ENCODE assay signal across 8 mouse cellular contexts in the genomic region with DNA sequence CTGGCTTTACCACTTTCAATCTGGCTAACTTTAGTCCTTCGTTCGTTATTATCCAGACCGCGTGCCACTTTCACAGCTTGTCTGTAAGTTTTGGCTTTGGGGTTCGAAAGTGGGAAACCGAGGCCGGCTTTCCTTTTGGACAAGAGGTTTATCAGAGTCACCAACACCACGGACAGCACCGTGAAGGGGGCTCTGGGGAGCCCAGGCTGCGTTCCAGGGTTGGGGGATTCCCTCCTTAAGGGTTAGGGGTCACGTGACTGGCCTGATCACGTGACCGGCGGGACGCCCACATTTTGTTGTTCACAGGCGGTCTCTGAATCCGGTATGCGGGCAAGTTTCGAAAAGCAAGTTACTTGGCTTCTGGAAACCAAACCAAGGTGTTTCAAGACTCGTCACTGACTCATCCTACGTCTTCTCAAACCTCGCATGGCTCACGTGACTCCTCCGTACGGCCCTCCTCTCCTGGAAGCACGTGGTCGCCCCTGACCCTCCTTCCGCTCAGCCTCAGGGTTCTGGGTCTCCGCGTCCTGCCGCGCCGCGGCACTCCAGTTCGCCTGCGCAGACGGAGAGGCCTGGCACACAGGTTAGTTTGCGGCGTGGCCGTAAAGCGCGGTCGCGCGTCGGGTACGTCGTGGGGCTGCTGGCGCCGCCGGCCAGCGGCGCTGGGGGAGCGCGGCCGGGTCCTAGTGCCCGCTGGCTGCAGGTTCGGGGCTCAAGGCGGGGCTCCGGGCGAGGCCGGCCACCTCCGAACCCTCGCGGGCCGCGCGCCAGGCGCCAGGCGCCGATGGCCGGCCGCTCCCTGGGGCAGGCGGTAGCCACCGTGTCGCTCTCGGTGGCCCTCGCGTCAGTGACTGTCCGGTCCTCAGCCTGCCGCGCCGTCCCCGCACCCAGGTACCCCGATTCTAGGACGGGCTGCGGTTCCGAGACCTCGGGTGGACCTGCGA. TPM values are rescaled to one million over a fixed set of nuclear protein-coding genes. Genes with fewer than 3 reads are reported as not detected.
A peak's percentile ranks its signal among the peaks of the same experiment; 100 is the strongest.
DNase-seq lines count a peak whose midpoint lies in the region; ATAC-seq and TF ChIP-seq lines count a peak whose summit lies in the region.

Nudt9 (plus strand) TSS at position 51 of the 944 bp plus-strand sequence.

- peak within 1 kb of the TSS; percentile 87 for H3K27ac ChIP-seq in heart, embryonic 11.5 days (ENCODE audit: low read depth, low read length)
- peak within 1 kb of the TSS; percentile 84 for H3K27ac ChIP-seq in kidney, embryonic 16.5 days (ENCODE audit: low read length)
- H3K27ac ChIP-seq in liver, adult 2 months (replicated peaks; ENCODE audit: insufficient read depth, low read depth, low read length), result peak within 1 kb of the TSS; percentile 92

- peak; percentile 96 for ATAC-seq in heart, embryonic 11.5 days (replicated peaks; ENCODE audit: insufficient number of reproducible peaks, low FRiP score, low TSS enrichment)
- peak; percentile 98 for ATAC-seq in kidney, embryonic 16.5 days (ENCODE audit: low FRiP score, low TSS enrichment)

- no peaks in the 10 kb centered on the region for H3K27me3 ChIP-seq in C2C12 (ENCODE audit: control insufficient read depth, insufficient read depth, insufficient read length)
- no peaks in the 10 kb centered on the region for H3K27me3 ChIP-seq in erythroblast, embryonic 14.5 days (ENCODE audit: control insufficient read depth)
- H3K27me3 ChIP-seq in heart, embryonic 11.5 days (ENCODE audit: control insufficient read depth, insufficient read depth, low read length), result no peaks in the 10 kb centered on the region
- no peaks in the 10 kb centered on the region for H3K27me3 ChIP-seq in kidney, embryonic 16.5 days (ENCODE audit: insufficient read depth, low read length)
- H3K27me3 ChIP-seq in liver, adult 2 months (ENCODE audit: control insufficient read depth, insufficient read depth, low read length), result no peaks in the 10 kb centered on the region
- H3K27me3 ChIP-seq in myocyte (ENCODE audit: control insufficient read depth, insufficient read depth, insufficient read length), result no peaks in the 10 kb centered on the region
- H3K27me3 ChIP-seq in splenic B cell, adult 2 months (ENCODE audit: control insufficient read depth, insufficient read depth, low read length, poor library complexity, severe bottlenecking), result no peaks in the 10 kb centered on the region

- H3ac ChIP-seq in C2C12 (ENCODE audit: control insufficient read depth, insufficient read length, low read depth) (peak within 1 kb of the TSS; percentile 76), myocyte (ENCODE audit: control insufficient read depth, insufficient read length) (peak within 1 kb of the TSS; percentile 76)

- H3K9ac ChIP-seq in heart, embryonic 11.5 days (ENCODE audit: low read depth, low read length), result peak within 1 kb of the TSS; percentile 92
- peak within 1 kb of the TSS; percentile 87 for H3K9ac ChIP-seq in kidney, embryonic 16.5 days (replicated peaks; ENCODE audit: low read length)
- peak within 1 kb of the TSS; percentile 97 for H3K9ac ChIP-seq in liver, adult 2 months (ENCODE audit: low read depth, low read length)

- H3K36me3 ChIP-seq in C2C12 (ENCODE audit: control insufficient read depth, insufficient read depth) (peaks cover 16% of the 10 kb centered on the region), myocyte (ENCODE audit: control insufficient read depth, insufficient read depth) (peaks cover 5% of the 10 kb centered on the region)
- H3K36me3 ChIP-seq in erythroblast, embryonic 14.5 days (ENCODE audit: control insufficient read depth), result peaks cover 20% of the 10 kb centered on the region
- H3K36me3 ChIP-seq in heart, embryonic 11.5 days (ENCODE audit: control insufficient read depth, insufficient read depth, low read length), result peaks cover 3% of the 10 kb centered on the region
- H3K36me3 ChIP-seq in kidney, embryonic 16.5 days (ENCODE audit: insufficient read depth, low read length), result peaks cover 10% of the 10 kb centered on the region
- peaks cover 9% of the 10 kb centered on the region for H3K36me3 ChIP-seq in liver, adult 2 months (ENCODE audit: control insufficient read depth, insufficient read depth, low read length)
- no peaks in the 10 kb centered on the region for H3K36me3 ChIP-seq in splenic B cell, adult 2 months (ENCODE audit: control insufficient read depth, insufficient read depth, low read length, poor library complexity, severe bottlenecking)

- 5% methylated on average over 90 of the region's 90 CpGs for WGBS in heart, embryonic 11.5 days (ENCODE audit: insufficient replicate concordance)
- WGBS in kidney, embryonic 16.5 days, result 5% methylated on average over 82 of the region's 90 CpGs
- WGBS in liver, adult 2 months, result 3% methylated on average over 90 of the region's 90 CpGs

- H3K9me3 ChIP-seq in erythroblast, embryonic 14.5 days (ENCODE audit: control insufficient read depth, low read length), result no peaks in the 10 kb centered on the region
- H3K9me3 ChIP-seq in heart, embryonic 11.5 days (replicated peaks; ENCODE audit: control insufficient read depth, low read length), result no peaks in the 10 kb centered on the region
- no peaks in the 10 kb centered on the region for H3K9me3 ChIP-seq in kidney, embryonic 16.5 days (ENCODE audit: low read length)

- H3K4me2 ChIP-seq in heart, embryonic 11.5 days, result peak within 1 kb of the TSS; percentile 82
- peak within 1 kb of the TSS; percentile 77 for H3K4me2 ChIP-seq in kidney, embryonic 16.5 days (replicated peaks; ENCODE audit: low read depth, low read length)
- H3K4me2 ChIP-seq in myocyte (ENCODE audit: low read depth), result peak within 1 kb of the TSS; percentile 95

- peak; percentile 73 for TF ChIP-seq POLR2A in brain, embryonic 14.5 days (IDR thresholded peaks at IDR 0.05; ENCODE audit: borderline replicate concordance, extremely low read depth, insufficient read depth, insufficient read length, poor library complexity, severe bottlenecking)
- TF ChIP-seq POLR2A in liver, adult 2 months (IDR thresholded peaks at IDR 0.05; ENCODE audit: extremely low read depth, insufficient read depth, low read length), result 0 out of 2 replicates have a peak, but pooled peaks have one; percentile 38
- TF ChIP-seq POLR2A in myocyte (IDR thresholded peaks at IDR 0.05; ENCODE audit: insufficient read length, low read depth), result peak; percentile 72

- H3K4me1 ChIP-seq in erythroblast, embryonic 14.5 days (ENCODE audit: control insufficient read depth), result peaks cover 61% of the 10 kb centered on the region
- H3K4me1 ChIP-seq in heart, embryonic 11.5 days (ENCODE audit: control insufficient read depth, insufficient read depth, low read length), result peaks cover 15% of the 10 kb centered on the region; the same call in 1 of the 2 replicates
- peaks cover 8% of the 10 kb centered on the region for H3K4me1 ChIP-seq in kidney, embryonic 16.5 days (ENCODE audit: insufficient read depth, low read length)
- peaks cover 19% of the 10 kb centered on the region for H3K4me1 ChIP-seq in liver, adult 2 months (ENCODE audit: control insufficient read depth, insufficient read depth, low read length)

- TF ChIP-seq CTCF in C2C12 (IDR thresholded peaks at IDR 0.05; ENCODE audit: control insufficient read depth, insufficient read depth, insufficient read length), result no peak
- no peak for TF ChIP-seq CTCF in brain, embryonic 14.5 days (IDR thresholded peaks at IDR 0.05; ENCODE audit: borderline replicate concordance, extremely low read depth, insufficient read depth, insufficient read length)
- TF ChIP-seq CTCF in liver, adult 2 months (IDR thresholded peaks at IDR 0.05; ENCODE audit: low read depth, low read length), result no peak

- peak; percentile 99 for DNase-seq in brain, embryonic 14.5 days (ENCODE audit: low read depth)
- peak; percentile 93 for DNase-seq in liver, adult 2 months (ENCODE audit: extremely low read depth, low read depth, low spot score)
- peak; percentile 98 for DNase-seq in splenic B cell, adult 2 months (ENCODE audit: low read depth, low spot score)

- H3K79me3 ChIP-seq in C2C12 (ENCODE audit: low read depth), result peaks cover 10% of the 10 kb centered on the region

- H3K4me3 ChIP-seq in C2C12 (ENCODE audit: insufficient read depth, poor library complexity, severe bottlenecking) (peak within 1 kb of the TSS; percentile 66), myocyte (peak within 1 kb of the TSS; percentile 67)
- peak within 1 kb of the TSS; percentile 91 for H3K4me3 ChIP-seq in erythroblast, embryonic 14.5 days (replicated peaks)
- peak within 1 kb of the TSS; percentile 90 for H3K4me3 ChIP-seq in heart, embryonic 11.5 days (ENCODE audit: low read depth, low read length)
- H3K4me3 ChIP-seq in kidney, embryonic 16.5 days (ENCODE audit: low read length), result peak within 1 kb of the TSS; percentile 82
- peak within 1 kb of the TSS; percentile 92 for H3K4me3 ChIP-seq in liver, adult 2 months (ENCODE audit: insufficient read depth, low read depth, low read length)

- H3K79me2 ChIP-seq in C2C12 (ENCODE audit: control insufficient read depth, insufficient read depth) (peaks cover 34% of the 10 kb centered on the region), myocyte (ENCODE audit: control insufficient read depth, insufficient read depth) (peaks cover 20% of the 10 kb centered on the region)
- no peaks in the 10 kb centered on the region; the same call in 1 of the 2 replicates for H3K79me2 ChIP-seq in liver, adult 2 months (ENCODE audit: control insufficient read depth, insufficient read depth, low read length)

TF ChIP-seq in C2C12, 6 proteins besides CTCF, POLR2A, EP300 and RAD21:
- TF ChIP-seq USF1 (IDR thresholded peaks at IDR 0.05; ENCODE audit: low read depth) (peak; percentile 96), MYOG (IDR thresholded peaks at IDR 0.05; ENCODE audit: control insufficient read depth, extremely low read depth, insufficient read length) (no peak), MAX (IDR thresholded peaks at IDR 0.05) (peak; percentile 94)

TF ChIP-seq in myocyte, 11 proteins besides CTCF, POLR2A, EP300 and RAD21 (continues in another document):
- TF ChIP-seq TCF3 (IDR thresholded peaks at IDR 0.05; ENCODE audit: insufficient read length, low read depth) (no peak), E2F4 (IDR thresholded peaks at IDR 0.05; ENCODE audit: insufficient read depth) (no peak), REST (IDR thresholded peaks at IDR 0.05; ENCODE audit: insufficient read depth, insufficient read length) (no peak), SRF (IDR thresholded peaks at IDR 0.05; ENCODE audit: control insufficient read depth, insufficient read length, low read depth) (no peak), USF1 (IDR thresholded peaks at IDR 0.05; ENCODE audit: low read depth) (peak; percentile 86), TCF12 (IDR thresholded peaks at IDR 0.05; ENCODE audit: insufficient read depth, poor library complexity, severe bottlenecking) (no peak), POLR2AphosphoS2 (IDR thresholded peaks at IDR 0.05; ENCODE audit: insufficient read length, low read depth) (peak; percentile 75)

RNA-seq across cellular contexts. Expression of gene Nudt9, which starts in this region (rescaled TPM):
- polyA plus RNA-seq in C2C12 (2012; fragmentation: generic; extraction: Trizol) (58.9 TPM), myocyte (2012; fragmentation: generic; extraction: Trizol) (77.8 TPM)
- polyA plus RNA-seq in brain, embryonic 14.5 days (2012; rRNA removed), result 45.6 and 45.7 TPM in 2 replicates
- polyA plus RNA-seq in erythroblast, embryonic 14.5 days (2012), result 36.0 and 40.0 TPM in 2 replicates
- 51.8 and 53.5 TPM in 2 replicates for polyA plus RNA-seq in heart, embryonic 11.5 days (2014; fragmentation: Nextera tagmentation; extraction: Ambion mirVana)
- 62.2 and 62.3 TPM in 2 replicates for polyA plus RNA-seq in kidney, embryonic 16.5 days (2015; fragmentation: Nextera tagmentation; extraction: Ambion mirVana)
- total RNA-seq in liver, adult 2 months (2014; rRNA removed), result 36.6 and 40.3 TPM in 2 replicates
- 39.7 and 48.5 TPM in 2 replicates for polyA plus RNA-seq in liver, adult 2 months (2012; rRNA removed)

Comparison
In these comparisons a context has a peak if more than half of its experiments do, and no peak if none do; other contexts are left out.
1. Peak in every context shown above with its lines: DNase-seq, ATAC-seq, H3K4me3 ChIP-seq and H3K27ac ChIP-seq.